Mouse (Mus musculus): Measurements from ENCODE around the gene 4930503B20Rik.

DNA sequence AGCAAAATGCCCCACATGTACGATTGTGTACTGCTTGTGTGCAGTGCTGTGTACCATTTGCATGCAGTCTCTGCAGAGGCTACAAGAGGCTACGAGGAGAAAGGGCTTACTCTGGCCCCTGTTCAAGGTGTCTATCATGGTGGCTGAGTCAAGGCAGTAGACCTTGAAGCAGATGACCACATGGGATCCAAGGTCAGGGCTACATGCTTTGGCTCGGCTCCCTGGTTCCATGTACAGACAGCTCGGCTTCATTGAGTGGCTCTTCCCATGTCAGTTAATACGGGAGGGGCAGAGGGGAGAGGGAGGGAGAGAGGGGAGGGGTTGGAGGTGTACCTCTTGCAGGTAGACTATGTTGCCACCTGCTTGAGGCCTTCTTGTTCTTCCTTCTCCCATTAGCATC lies 1.3 kb upstream of the 4930503B20Rik start:
- no peak for TF ChIP-seq CTCF (IDR thresholded peaks at IDR 0.05)
- no peak for TF ChIP-seq EP300 (IDR thresholded peaks at IDR 0.05)

Data from lung, postnatal 0 days (tissue).